Mouse (Mus musculus): Measurements from ENCODE around the gene Cep350.

- TF ChIP-seq POLR2A (IDR thresholded peaks at IDR 0.05; ENCODE audit: extremely low read depth, insufficient read depth, low read length) (no peak), CTCF (IDR thresholded peaks at IDR 0.05; ENCODE audit: extremely low read depth, insufficient read depth, low read length) (no peak)
These were observed 171.8 kb downstream of the Cep350 start for GRCm38 (mm10) chr1:155801014-155801991.

Data from cortical plate, adult 2 months (tissue).